Mouse (Mus musculus) forebrain, embryonic 14.5 days (tissue): ENCODE measurements around the gene Ccdc85c. TPM values are rescaled to one million over a fixed set of nuclear protein-coding genes. Genes with fewer than 3 reads are reported as not detected.

Source experiments
- ATAC-seq: fragments of 200-750 bp; cut with Nextera tagmentation; 2 replicates; pipeline ENCODE4 v1.8.0; 2017; ENCODE audit warnings: mild to moderate bottlenecking, moderate library complexity
- DNase-seq: peaks from one replicate; pipeline ENCODE4 v3.0.0-alpha.2; 2015; ENCODE audit warnings: low spot score
- H3K27ac ChIP-seq: fragments of 300-500 bp; sonication (generic); 2 replicates; pipeline ENCODE4 v1.5.1; 2014; ENCODE audit warnings: low read depth, mild to moderate bottlenecking, control low read depth, low read length, moderate library complexity
- H3K27me3 ChIP-seq: fragments of 300-500 bp; sonication (generic); replicated peaks from 2 replicates; pipeline ENCODE4 v1.6.1; 2014; ENCODE audit warnings: low read length, control low read depth, mixed read lengths; ENCODE audit not compliant: control insufficient read depth, insufficient read depth
- H3K36me3 ChIP-seq: fragments of 300-500 bp; sonication (generic); 2 replicates; pipeline ENCODE4 v1.6.1; 2014; ENCODE audit warnings: low read length, control low read depth; ENCODE audit not compliant: control insufficient read depth, insufficient read depth
- H3K4me1 ChIP-seq: fragments of 300-500 bp; sonication (generic); 2 replicates; pipeline ENCODE4 v1.6.1; 2014; ENCODE audit warnings: antibody characterized with exemption, low read length, control low read depth; ENCODE audit not compliant: control insufficient read depth, insufficient read depth
- H3K4me2 ChIP-seq: fragments of 300-500 bp; sonication (generic); 2 replicates; pipeline ENCODE4 v1.6.1; 2014; ENCODE audit warnings: mild to moderate bottlenecking, control low read depth, low read length
- H3K4me3 ChIP-seq: fragments of 300-500 bp; sonication (generic); 2 replicates; pipeline ENCODE4 v1.5.1; 2014; ENCODE audit warnings: low read depth, low read length, control low read depth
- H3K9ac ChIP-seq: fragments of 300-500 bp; sonication (generic); 2 replicates; pipeline ENCODE4 v1.6.1; 2014; ENCODE audit warnings: mild to moderate bottlenecking, low read length, control low read depth, moderate library complexity
- H3K9me3 ChIP-seq: fragments of 300-500 bp; sonication (generic); replicated peaks from 2 replicates; pipeline ENCODE4 v1.6.1; 2016; ENCODE audit warnings: low read length, control low read depth, mixed read lengths; ENCODE audit not compliant: control insufficient read depth
- WGBS: fragments of 180-500 bp; shearing (Covaris S2); extraction: QIAGEN DNeasy Blood & Tissue Kit; methylation state at CpG from one replicate; pipeline ENCODE4 v1.1.7; 2014; 5-methylcytosine and 5-hydroxymethylcytosine counted together
- polyA plus RNA-seq: library from polyadenylated mRNA; unstranded; fragments of >200 nt; fragmentation: Nextera tagmentation; extraction: Ambion mirVana; gene quantifications from 2 replicates; pipeline ENCODE4 v1.2.1, GENCODE M21; 2014

The Ccdc85c gene
- polyA plus RNA-seq, 1 experiment from 2014 or later: 14.5 TPM

GRCm38 (mm10) chr12:108312432-108312851, 37.2 kb upstream of the Ccdc85c start:
- no peaks in the 10 kb centered on the region for H3K9me3 ChIP-seq
- no peak overlapping the region for H3K27ac ChIP-seq
- H3K4me3 ChIP-seq: no peak overlapping the region
- no peaks in the 10 kb centered on the region for H3K27me3 ChIP-seq
- H3K9ac ChIP-seq: no peak overlapping the region
- ATAC-seq (no peak; the same call in 1 of the 2 replicates), DNase-seq (no peak)
- H3K36me3 ChIP-seq: no peaks in the 10 kb centered on the region
- WGBS: 70% methylated on average over 6 of the region's 6 CpGs
- H3K4me1 ChIP-seq: peaks cover 7% of the 10 kb centered on the region; the same call in 1 of the 2 replicates
- no peak overlapping the region for H3K4me2 ChIP-seq

GRCm38 (mm10) chr12:108311741-108312290, 36.6 kb upstream of the Ccdc85c start:
- Histone ChIP-seq H3K4me3 (no peak overlapping the region), H3K9me3 (no peaks in the 10 kb centered on the region), H3K36me3 (no peaks in the 10 kb centered on the region), H3K27me3 (no peaks in the 10 kb centered on the region), H3K4me1 (peaks cover 3% of the 10 kb centered on the region; the same call in 1 of the 2 replicates), H3K9ac (no peak overlapping the region), H3K27ac (no peak overlapping the region), H3K4me2 (no peak overlapping the region)
- WGBS: 95% methylated on average over 27 of the region's 27 CpGs
- DNase-seq (no peak), ATAC-seq (no peak)

GRCm38 (mm10) chr12:108310456-108311027, 35.3 kb upstream of the Ccdc85c start:
- 88% methylated on average over 7 of the region's 7 CpGs for WGBS
- Histone ChIP-seq H3K9me3 (no peaks in the 10 kb centered on the region), H3K27ac (no peak overlapping the region), H3K4me3 (no peak overlapping the region), H3K9ac (no peak overlapping the region), H3K4me1 (peaks cover 7% of the 10 kb centered on the region; the same call in 1 of the 2 replicates), H3K4me2 (no peak overlapping the region), H3K27me3 (no peaks in the 10 kb centered on the region), H3K36me3 (no peaks in the 10 kb centered on the region)
- ATAC-seq (no peak), DNase-seq (no peak)

- Histone ChIP-seq H3K27ac (no peak overlapping the region), H3K4me2 (no peak overlapping the region), H3K27me3 (no peaks in the 10 kb centered on the region), H3K36me3 (no peaks in the 10 kb centered on the region), H3K4me1 (peaks cover 7% of the 10 kb centered on the region; the same call in 1 of the 2 replicates), H3K9ac (no peak overlapping the region), H3K9me3 (no peaks in the 10 kb centered on the region), H3K4me3 (no peak overlapping the region)
- DNase-seq (no peak), ATAC-seq (no peak)
- WGBS: 85% methylated on average over 4 of the region's 4 CpGs
Observed at GRCm38 (mm10) chr12:108310041-108310440, 34.8 kb upstream of the Ccdc85c start.

GRCm38 (mm10) chr12:108309116-108309794, 34.0 kb upstream of the Ccdc85c start:
- Histone ChIP-seq H3K4me3 (no peak overlapping the region), H3K9me3 (no peaks in the 10 kb centered on the region), H3K27ac (no peak overlapping the region), H3K4me1 (peaks cover 7% of the 10 kb centered on the region; the same call in 1 of the 2 replicates), H3K36me3 (no peaks in the 10 kb centered on the region), H3K27me3 (no peaks in the 10 kb centered on the region), H3K9ac (no peak overlapping the region), H3K4me2 (no peak overlapping the region)
- WGBS: 75% methylated on average over 8 of the region's 8 CpGs
- ATAC-seq (no peak), DNase-seq (no peak)

GRCm38 (mm10) chr12:108308363-108308856, 33.2 kb upstream of the Ccdc85c start:
- Histone ChIP-seq H3K27ac (no peak overlapping the region), H3K4me3 (no peak overlapping the region), H3K9ac (no peak overlapping the region), H3K4me1 (peaks cover 7% of the 10 kb centered on the region; the same call in 1 of the 2 replicates), H3K9me3 (no peaks in the 10 kb centered on the region), H3K27me3 (no peaks in the 10 kb centered on the region), H3K36me3 (no peaks in the 10 kb centered on the region), H3K4me2 (no peak overlapping the region)
- DNase-seq (no peak), ATAC-seq (no peak)
- 87% methylated on average over 16 of the region's 16 CpGs for WGBS

GRCm38 (mm10) chr12:108307553-108307952, 32.3 kb upstream of the Ccdc85c start:
- no peak for ATAC-seq
- Histone ChIP-seq H3K4me2 (no peak overlapping the region; the same call in 1 of the 2 replicates), H3K9me3 (no peaks in the 10 kb centered on the region), H3K36me3 (no peaks in the 10 kb centered on the region), H3K27me3 (no peaks in the 10 kb centered on the region), H3K9ac (no peak overlapping the region), H3K4me1 (peaks cover 7% of the 10 kb centered on the region; the same call in 1 of the 2 replicates), H3K27ac (no peak overlapping the region), H3K4me3 (no peak overlapping the region)
- DNase-seq: peak; percentile 50
- WGBS: 32% methylated on average over 14 of the region's 14 CpGs

- peak within 1 kb of the TSS; percentile 54 for H3K4me3 ChIP-seq
- H3K4me1 ChIP-seq: peaks cover 7% of the 10 kb centered on the region; the same call in 1 of the 2 replicates
- no peaks in the 10 kb centered on the region for H3K36me3 ChIP-seq
- 5% methylated on average over 65 of the region's 67 CpGs for WGBS
- H3K9me3 ChIP-seq: no peaks in the 10 kb centered on the region
- H3K27ac ChIP-seq: no peak within 1 kb of the TSS
- H3K9ac ChIP-seq: peak within 1 kb of the TSS; percentile 79
- DNase-seq (peak; percentile 59), ATAC-seq (peak; percentile 66)
- peak within 1 kb of the TSS; percentile 98 for H3K4me2 ChIP-seq
- no peaks in the 10 kb centered on the region for H3K27me3 ChIP-seq
Observed at GRCm38 (mm10) chr12:108305812-108306794, 30.9 kb upstream of the Ccdc85c start, which contains the start of gene Hhipl1. TSS of gene Hhipl1 (plus strand) at chr12:108306270.
